Mouse (Mus musculus) neutrophil, adult 5-6 weeks (primary cell): ENCODE measurements around the gene Thsd7a. TPM values are rescaled to one million over a fixed set of nuclear protein-coding genes. Genes with fewer than 3 reads are reported as not detected.

Source experiments
- ATAC-seq: fragments of 151-379, 151-347 bp; 2 replicates; pipeline ENCODE4 v1.8.0; 2017; ENCODE audit warnings: mild to moderate bottlenecking, moderate TSS enrichment; ENCODE audit not compliant: insufficient number of reproducible peaks, poor library complexity, low FRiP score, severe bottlenecking; ENCODE audit errors: extremely low read depth
- total RNA-seq: library from RNA; stranded (forward); fragments of 200-1000 nt; gene quantifications from 2 replicates; pipeline ENCODE4 v1.2.3, GENCODE M21; 2017

Thsd7a gene
- total RNA-seq, 1 experiment from 2014 or later = not detected

DNA sequence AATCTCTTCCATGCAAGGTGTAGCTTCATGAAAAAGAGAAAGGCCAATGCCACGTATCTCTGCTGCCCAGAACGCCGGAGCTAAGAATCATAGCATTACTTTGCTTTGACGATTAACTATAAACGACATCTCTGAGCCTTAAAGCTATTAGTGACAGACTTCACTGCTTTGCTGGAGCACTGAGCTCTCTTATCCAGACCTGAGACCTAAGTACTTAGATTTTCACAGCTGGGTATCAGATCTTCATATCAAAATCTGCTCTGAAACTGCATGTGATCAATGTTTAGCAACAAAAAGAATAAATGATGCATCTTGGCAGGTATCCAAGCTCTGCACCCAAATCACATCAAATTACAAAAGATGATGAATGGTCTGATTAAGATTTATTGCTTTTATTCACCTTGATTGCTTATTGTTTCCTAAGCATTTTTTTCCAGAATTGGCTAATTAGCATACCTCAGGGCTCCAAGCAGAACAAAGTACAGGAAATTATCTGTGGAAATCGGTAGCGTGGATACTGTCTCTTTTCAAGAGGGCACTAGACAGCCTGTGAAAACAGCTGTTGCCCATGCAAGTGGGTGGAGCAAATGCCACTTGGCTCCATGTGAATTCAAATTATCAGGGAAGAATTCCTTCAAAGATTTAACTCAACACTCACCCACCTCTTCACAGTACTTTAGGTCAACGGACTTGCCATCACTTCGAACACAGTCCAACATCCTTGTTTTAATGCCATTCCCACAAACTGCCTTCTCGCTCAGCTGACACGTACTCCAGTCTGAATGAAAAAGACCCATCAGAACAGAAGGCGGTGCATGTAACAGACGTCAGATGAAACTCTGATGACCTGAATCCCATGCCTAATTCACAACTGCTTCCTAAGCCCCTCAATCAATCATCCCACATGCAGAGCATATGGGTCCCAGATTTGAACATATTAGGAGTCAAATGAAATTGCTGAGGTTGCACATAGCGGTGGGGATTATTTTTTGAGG, 412.3 kb downstream of the Thsd7a start:
- ATAC-seq = no peak

DNA sequence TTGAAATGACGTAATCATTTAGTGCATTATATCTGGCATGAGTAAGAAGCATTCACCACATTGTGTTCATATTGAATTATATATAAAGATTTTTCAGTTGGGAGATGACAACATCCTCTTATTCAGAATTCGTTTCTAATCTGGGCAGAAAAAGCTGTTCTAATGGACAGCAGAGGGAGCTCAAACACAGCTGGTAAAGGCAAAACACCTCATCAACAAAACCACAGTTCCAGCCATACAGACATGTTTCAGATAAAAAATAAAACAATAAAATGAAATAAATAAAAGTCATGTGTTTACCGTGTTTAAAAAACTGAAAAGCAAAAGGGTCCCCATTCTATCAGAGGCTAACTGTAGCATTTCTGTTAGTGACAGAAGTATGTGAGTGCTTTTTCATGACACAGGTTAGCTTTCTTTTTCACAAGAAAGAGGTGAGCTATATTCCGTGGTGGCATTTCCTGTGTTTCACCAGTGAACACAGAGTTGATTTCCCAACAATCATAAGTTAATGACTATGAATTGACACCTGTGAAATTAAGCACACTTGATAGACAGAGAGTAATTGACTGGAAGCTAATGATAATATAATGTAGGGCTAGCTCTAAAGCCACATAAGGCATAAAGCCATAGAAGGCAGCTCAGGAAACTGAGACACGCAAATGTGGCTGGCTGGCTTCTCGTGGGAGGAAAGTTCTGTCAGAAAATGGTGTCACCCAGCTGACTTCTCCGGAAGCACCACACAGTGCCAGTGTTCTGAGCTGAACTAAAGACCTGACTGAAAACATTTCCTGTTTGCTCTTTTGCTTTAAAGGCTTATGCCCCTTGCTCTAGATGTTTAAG, 433.9 kb downstream of the Thsd7a start:
- ATAC-seq = no peak

DNA sequence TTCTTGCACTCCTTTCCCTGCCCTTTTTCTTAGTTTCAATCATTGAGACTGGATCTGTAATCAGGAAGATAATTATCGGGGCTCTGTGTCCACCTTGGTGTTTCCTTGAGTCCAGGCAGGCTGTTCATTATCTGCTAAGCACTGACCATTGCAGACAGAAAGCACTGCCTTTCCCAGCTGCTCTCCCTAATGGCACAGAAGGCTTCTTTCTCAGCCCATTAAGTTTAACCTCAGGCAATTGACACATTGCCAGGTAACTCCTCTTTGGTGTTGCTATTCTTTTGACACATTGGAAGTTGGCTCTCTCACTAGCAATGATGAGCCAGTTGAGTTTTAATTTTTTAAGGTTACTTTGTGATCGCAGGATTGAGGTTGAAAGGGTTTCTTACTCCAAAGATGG, 441.7 kb downstream of the Thsd7a start:
- no peak for ATAC-seq

DNA sequence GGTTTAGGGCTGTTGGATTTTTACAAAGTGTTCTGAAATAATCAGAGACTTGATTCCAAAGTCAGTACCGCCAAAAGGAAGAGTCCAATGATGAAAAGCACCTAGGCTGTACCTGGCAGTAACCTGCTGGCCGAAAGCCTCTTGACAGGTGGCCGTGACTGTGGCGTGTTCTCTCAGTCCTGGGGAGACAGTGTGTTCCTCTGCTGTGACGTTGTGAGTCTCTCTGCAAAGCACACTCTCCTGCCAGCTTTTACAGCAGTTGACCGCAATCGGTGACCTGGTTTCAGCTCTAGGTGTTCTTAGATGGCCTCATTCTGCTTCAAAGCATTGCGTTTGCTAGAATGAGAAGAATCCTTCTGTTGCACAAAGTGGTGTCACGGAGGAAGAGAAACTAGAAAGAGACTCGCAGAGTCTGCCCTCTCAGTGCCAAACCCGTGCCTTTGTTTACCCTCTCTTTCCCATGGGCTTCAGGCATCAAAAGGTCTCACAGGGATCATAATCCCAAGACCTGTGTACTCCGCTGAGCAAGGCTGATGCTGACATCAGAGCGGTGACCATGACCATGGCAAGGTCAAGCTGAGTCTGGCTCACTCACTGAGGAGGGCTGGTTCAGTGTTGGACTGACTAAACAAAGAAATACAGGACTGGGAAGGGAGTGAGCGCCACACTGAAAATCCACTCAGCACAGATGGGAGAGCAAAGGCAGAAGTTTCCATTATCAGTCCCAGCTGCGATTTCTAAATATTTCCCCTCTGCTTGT, 486.4 kb downstream of the Thsd7a start:
- ATAC-seq = no peak
